Mouse (Mus musculus): ENCODE data around the gene Ifna1.

GRCm38 (mm10) chr4:88849698-88850097, at the start of gene Ifna1:
- TF ChIP-seq CTCF (conservative IDR thresholded peaks at IDR 0.05; ENCODE audit: low read length) (no peak), POU5F1 (IDR thresholded peaks at IDR 0.05; ENCODE audit: borderline replicate concordance, low read length) (no peak), NANOG (IDR thresholded peaks at IDR 0.05; ENCODE audit: borderline replicate concordance, low read length) (no peak)
